Mouse (Mus musculus) layer of hippocampus, adult 9-10 months (tissue): Measurements from ENCODE around the gene Foxc1.

Experiments
- DNase-seq: peaks from one replicate; pipeline ENCODE4 v3.0.0; 2022; ENCODE audit warnings: low spot score

Gene Foxc1

DNA sequence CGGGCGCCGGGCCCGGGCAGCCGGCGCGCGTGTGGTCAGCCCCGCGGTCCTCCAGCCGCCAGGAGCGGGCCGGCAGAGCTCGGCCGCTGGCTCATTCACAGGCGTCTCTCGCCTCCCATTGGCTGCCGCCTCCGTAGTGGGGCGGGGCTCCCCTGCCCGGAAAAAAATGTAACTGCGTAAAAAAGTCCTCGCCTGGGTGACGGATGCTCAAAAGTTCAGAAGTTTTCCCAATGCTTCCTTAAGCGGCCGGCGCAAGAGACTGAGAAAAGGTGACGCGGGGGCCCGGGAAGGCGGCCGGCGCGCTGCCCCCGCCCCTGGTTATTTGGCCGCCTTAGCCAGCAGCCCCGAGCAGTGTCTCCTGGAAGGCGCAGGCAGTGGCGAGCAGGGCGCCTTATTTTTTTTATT, at the start of gene Foxc1:
TSS of gene Foxc1 (plus strand) at position 206 of the 405 bp plus-strand sequence.
- no peak for DNase-seq

DNA sequence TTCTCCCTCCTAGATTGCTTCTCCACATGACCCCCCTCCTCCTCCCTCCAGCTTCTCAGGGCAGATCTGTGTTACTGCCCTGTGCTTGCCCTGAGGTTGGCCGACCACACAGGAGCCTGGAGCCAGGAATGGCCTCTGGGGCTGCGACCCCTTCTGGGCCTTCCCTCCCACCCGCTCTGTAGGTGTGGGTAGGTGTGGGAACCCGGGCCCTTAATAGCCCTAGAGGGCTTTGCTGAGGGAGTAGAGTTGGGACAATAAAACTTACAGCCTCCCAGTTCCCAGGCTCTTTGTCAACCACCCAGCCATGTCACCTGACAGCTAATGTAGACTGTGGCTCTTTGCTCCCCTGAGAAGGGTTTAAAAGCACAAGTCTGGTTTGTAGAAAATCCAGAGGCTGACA, 46.0 kb upstream of the Foxc1 start:
- DNase-seq = no peak

DNA sequence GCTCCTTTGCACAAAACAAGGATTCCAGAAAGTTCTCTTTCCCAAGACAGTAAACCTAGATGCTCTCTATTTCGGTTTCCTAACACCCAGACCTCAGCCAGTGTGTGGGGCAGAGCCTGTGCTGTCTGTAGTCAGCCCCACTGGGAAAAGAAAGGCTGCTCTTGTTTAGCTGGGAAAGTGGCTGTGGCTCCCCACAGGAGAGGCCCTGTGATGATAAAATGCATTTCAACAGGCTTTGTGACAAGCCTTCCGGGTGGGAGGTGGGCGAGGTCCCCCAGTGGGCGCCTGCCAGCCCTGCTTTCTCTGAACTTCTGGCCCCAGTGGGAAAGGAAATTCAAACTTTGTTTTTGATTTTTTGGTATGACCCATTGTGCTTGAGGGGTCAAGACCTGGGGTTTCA, 45.4 kb upstream of the Foxc1 start:
- no peak for DNase-seq

DNA sequence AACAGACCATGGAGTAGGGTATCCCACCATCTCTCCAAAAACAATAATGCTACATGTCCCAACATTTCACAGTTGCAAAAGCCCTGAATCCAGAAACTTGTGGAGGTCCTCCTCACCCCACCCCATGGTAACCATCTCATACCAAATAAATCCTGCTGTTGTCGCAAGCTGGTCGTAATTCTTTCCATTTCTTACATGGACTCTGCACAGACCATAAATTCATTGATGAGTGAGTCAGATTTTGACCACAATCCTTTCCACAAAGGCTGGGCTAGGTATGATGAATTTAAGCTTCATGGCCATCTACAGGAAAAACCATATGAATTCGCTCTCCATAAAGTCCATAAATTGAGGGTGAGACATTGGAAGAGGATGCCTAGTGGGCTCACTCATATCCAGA, 42.0 kb upstream of the Foxc1 start:
- DNase-seq = no peak

DNA sequence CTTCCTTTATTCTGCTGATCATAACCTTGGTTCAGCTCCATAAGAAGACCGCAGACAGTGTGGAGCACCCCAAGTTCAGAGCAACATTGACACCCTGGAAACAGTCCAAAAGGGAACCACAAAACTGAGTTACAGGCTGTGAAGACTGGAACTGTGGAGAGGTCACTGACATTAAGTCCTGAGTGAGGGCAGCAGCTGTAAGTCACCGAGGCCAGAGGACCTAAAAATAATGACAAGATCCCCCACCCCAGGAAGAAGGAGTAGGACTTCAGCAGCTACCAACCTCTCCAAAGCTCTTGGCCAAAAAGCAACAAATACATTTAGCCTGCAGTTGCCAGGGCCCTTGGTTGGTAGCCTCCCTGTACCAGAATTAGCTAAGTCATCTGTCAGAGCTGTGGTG, 40.9 kb upstream of the Foxc1 start:
- no peak for DNase-seq

DNA sequence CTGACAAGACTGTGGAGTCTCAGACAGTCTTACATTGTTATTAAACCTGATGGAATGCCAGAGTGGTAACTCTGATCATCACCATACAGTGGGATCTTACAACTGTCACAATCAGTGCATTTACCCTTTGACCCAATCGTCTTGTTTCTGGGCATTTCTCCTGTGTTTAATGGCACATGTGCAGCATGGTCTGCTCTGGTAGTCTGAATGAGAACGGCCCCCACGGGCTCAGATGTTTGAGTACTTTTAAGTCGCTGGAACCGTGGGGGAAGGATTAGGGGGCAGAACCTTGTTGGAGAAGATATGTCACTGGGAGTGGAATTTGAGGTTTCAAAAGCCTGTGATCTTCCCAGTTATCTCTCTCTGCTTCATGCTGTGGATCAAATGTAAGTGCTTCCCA, 33.6 kb upstream of the Foxc1 start:
- no peak for DNase-seq

DNA sequence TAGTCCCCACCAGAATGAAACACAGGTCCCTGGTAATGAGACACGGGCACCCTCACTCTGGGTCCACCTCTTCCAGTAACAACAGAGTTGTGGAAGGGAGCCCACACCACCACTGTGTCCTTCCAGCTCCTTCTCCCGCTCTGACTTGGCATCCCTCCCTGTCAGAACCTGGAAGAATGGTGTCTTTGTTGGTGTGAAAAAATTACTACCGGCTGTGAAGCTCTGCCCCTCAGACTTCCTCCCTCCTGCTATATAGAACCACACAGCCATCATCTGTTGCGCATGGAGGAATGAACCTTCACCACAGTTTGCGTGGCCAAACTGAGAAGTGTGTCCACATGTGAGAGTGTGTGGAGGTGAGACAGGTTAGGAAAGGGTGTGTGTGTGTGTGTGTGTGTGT, 30.7 kb upstream of the Foxc1 start:
- no peak for DNase-seq

DNA sequence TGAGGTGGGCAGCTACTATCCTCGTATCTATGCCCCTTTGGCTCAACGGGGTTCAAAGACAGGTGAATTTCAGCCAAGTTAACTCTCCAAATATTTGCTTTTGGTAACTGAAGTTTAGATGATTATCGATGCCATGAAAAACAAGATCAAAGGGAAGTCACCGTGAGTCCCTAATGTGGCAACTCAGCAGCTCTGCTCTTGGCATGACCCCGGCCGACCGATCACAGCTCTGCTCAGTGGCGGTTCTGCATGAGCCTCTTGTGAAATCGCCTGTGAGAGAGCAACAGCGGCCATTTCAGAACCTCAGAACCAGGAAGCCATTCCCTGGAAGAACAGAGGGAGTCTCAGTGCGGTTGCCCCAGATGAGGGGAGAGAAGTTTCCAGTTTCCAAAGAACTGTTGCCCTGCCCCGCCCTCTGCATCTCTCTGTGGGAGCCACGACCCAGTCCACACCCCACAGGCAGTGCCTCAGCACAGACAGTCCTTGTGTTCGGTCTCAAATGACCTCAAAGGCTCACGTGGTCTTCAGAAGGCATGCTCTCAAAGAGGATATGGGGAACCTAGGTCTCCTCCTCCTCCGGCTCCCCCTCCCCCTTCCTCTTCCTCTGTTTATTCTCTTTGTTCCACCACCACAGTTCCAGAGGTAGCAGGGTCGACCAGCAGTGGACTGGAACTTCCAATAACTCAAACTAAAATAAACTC, 27.0 kb upstream of the Foxc1 start:
- DNase-seq = no peak

DNA sequence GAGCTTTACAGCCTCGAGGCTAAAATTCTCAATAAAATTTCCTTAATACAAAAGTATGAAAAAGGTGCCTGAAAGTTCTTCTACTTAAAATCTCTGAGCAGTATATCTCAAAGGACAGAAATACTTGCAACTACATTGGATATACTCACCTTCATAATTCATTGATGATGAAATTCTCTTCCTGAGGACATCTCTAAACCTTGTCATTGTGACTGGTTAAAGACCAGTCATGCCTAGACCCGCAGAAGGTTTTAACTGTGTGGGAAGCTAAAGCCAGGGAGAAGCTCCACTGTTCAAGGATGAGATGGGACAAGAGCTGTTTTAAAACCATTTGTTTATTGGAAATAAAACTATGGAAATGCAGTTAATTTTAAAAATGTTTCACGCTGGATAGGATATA, 26.1 kb upstream of the Foxc1 start:
- no peak for DNase-seq

DNA sequence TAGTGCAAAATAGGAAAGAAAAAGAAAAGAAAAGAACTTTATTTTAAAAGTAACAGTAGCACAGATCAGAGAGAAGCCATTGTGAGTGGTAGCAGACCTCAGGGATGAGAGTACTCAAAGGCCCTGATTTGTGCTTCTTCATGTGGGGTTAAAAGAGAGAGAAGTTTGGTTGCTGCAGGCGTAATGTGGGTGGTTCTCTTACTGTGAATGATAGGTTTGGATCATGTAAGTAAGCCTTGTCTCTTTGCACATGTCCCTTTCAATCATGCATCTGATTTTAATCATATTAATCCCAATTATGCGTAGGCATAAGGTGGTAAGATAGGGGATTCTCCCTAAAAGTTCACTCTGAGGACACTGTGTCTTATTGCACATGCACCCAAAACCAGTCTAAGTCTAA, 24.4 kb upstream of the Foxc1 start:
- DNase-seq = no peak

DNA sequence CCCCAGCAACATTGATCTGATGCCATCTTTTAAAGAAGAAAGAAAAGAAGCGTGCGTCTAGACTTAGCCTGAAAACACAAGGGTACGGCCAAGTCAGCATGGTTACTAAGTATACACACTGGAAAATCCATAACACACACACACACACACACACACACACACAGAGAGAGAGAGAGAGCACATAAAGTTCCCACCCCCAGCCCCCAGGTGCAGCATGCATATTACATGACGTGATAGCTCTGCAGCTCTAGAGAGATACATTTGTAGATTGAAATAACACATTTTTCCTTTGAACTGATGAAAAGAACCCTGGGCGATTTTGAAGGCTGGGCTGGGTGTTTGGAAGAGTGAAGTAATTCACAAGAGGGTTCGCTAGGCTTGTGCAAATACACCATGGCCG, 21.7 kb upstream of the Foxc1 start:
- DNase-seq = no peak

DNA sequence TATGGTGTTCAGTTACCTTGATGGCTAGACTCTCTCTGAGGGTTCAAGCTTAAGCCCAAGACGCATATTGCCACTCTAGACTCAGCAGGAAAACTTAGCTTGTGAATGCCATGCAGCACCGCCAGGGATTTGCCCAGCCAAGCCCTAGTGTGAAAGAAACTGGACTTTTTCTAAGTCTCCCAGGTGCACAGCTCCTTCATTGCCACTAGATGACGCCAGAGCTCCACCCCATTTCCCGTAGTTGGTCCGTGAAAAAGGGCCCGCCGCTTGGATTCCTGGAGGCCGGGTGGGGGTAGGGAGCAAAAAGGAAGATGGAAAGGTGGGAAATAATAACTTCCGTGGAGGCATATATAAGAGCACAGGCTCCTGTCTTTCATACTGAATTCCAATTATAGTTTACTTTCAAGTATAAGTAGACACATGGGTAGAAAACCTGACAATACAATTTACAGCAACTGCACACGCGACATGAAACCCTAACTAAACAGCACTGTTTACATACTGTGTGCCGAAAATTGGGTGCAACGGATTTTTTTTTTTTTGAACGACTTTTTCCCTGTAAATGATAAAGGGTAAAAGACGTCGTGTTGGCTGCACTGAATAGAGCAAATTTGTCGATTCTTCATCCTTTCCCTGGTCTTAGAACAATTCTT, 13.8 kb upstream of the Foxc1 start:
- DNase-seq = no peak

DNA sequence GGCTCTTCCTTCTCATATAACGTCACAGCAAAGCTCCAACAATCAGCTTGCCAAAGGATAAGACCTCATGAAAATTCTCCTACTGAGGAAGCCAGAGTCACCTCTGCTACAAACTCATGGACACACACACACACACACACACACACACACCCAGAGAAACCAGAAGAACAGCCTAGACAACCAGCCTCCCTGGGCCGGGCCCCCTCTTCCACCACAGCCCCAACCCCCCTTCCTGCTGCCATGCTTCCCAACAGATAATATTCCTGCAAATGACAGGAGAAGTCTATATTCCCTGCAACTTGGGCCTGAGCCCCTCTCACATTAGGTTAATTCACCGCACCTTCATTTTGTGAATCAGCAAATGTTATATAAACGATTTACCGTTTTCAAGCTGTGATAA, 13.3 kb upstream of the Foxc1 start:
- no peak for DNase-seq

DNA sequence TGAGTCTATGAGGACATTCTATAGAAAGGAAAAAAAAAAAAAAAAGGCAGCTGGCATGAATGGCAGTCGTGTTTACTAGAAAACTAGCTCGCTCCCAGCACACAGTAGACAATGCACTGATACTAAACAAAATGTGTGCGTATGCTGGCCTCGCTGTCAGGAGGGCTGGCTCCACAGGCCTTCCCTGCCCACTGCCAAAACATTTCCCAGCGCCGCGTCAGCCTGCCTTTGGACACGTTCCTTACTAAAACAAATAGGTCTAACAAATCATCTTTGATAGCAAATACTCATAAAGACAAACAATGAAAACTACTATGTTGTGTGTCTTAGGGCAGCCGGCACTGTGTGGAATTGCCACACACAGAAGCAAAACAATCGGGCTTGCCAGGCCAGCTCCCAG, 9.1 kb upstream of the Foxc1 start:
- DNase-seq = no peak

DNA sequence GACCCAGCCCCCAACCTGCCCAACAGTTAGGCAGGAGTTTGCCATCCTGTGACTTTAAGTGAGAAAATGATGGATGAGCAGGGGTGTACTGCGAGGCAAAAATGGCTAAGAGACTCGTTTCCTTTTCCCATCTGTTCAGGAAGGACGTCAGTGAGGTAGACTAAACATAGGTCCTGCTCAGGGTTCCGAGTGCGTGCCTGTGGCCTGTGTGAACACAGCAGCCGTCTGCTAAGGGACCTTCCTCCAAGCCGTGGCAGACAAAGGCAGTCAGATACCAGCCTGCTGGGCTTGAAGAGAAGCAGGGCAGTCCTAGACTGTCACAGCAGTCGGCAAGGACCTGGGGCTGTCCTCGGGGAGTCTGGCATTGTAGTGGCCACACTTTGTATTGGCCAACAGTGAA, 8.4 kb upstream of the Foxc1 start:
- no peak for DNase-seq

DNA sequence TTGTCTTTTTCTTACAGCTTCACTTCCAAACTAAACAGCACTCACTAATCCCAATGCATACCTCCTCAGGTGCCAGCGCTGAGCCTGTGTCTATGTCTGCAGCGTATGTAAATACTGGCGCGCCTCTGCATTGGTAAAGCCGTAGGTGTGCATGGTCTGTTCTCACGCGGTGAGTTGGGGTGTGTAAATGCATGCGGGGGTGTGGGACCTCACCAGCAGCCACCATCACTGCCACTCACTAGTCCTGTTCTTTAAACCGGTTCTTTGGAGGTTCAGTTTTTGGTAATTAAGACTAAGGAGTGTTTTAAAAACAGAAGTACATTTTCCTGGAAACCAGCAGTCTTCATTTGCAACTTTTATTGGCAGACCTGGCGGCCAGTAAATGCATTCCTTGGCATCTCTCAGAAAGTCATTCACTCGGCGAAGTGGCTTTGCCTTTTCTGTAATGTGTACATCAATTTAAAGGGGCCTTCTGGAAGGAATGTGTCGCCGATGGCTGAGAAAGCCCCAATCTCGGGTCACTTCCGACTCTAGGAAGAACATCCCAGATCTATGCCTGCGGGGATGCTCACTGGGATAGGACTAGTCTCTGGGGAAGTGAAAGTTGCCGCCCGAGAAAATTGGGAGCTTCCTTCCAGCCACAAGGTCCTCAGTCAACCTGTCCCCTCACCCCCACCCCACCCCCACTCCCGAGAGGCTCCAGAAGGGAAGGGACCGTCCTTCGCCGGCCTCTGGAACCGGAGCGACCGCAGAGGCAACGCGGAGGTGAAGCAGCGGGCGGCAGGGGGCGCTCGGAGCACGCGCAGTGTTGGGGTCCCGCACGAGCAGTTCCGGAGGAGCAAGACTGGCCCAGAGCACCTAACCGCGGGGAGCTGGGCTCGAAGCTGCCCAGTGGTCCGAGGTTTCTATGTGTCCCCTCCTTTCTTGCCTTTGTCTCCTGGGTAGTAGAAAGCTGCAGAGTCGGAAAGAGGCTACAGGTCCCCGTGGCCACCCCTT, 5.6 kb upstream of the Foxc1 start:
- peak; percentile 47 for DNase-seq

DNA sequence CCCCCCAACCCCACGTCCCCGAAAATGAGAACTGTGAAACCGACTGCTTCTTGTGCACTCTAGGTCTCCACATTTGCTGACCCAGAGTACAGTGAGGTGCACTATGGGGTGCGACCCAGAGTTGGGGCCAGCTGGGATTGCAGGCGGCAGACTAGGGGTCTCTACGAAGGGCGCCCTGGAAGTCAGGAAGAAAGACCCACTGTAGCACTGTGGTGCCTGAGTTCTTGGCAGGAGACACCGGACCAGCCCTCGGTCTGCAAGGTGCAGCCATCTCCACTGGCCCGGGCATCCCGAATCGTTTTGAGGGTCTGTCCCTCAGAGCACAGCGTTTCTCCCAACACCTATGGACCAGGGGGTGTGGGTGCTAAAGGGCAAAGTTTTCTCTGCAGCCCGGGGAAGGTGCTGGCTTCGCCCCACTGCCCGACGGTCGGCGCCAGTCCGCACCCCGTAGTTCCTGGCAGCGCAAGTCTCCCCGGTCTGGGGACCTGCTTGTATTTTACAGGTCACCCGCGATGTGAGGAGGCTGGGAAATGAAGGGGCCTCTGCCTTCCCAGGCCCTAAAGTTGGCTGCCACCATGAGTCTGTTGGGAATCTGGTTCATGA, 4.6 kb upstream of the Foxc1 start:
- no peak for DNase-seq

DNA sequence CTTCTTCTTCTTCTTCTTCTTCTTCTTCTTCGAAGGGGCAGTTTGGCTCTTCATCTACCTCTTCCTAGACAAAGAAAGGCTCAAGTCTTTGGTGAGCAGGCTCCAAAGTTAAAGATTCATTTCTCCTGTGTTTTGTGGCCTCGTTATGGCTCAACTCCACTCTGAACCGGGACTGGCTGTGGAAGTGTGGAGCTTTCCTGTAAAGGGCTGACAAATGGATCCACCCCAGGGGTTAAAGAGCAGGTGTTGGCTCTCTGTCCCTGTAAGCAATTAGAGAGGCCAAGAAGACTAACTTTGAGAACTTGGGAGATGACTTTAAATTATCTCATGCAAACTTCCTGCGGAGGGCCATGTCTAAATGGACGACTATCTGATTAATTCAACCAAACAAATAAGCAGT, 4.0 kb upstream of the Foxc1 start:
- no peak for DNase-seq

DNA sequence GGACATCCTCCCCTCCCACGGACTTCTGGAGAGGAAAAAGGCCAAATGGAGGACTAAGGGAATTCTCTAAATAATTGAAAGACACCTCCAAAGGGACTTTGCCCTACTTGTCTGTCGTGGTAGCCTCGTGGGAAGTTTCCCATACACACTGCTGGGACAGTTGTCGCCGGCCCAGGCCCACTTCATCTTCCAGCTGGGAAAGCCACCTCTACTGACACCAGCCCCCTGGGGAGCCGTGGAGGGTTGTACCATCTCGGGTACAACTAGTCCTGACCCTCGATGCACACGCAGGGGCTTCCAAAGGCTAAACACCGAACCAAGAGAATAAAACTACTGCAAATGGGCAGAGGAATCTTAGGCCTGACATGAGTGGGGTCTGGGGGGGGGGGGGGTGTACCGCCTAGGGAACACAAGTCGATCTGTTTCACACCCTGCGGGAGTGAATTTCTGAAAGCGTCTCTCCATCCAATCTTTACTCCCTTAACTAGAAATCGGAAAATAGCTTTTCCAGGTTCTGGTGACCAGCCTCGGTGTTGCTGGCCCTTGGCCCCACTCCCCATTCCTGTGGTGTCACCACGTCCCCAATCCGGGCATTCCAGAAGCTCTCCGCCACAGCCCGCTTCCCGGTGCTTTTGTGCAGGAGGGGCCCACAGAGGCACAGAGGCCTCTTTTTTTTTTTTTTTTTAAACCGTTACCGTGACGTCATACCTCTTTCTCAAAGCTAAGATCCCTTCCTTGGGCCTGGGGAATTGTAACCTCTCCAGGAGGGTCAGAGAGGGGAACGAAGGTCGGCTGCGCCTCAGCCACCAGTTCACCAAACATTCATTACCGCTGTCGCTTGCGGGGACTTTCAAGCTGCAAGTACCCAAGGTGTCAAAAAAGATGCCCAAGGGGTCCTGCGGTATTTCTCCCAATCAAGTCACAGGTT, 3.0 kb upstream of the Foxc1 start:
- no peak for DNase-seq

DNA sequence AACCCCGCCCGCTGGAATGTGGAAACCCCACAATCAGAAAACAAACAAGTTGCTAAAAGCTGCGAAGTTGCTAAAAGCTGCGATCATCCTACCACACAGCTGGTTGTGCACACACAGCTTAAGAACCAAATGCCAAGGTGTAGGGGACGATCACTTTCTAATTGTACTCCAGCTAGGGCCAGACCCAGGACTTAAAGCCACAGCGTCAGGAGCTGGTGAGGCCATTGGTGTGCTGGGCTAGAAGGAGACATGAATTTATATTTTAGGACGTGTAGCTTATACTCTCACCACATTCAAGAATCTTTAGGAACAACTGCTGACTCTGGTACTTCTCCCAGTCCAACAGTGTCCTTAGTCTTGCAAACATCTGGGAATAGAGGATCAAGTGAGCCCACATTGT, 1.9 kb upstream of the Foxc1 start:
- no peak for DNase-seq

DNA sequence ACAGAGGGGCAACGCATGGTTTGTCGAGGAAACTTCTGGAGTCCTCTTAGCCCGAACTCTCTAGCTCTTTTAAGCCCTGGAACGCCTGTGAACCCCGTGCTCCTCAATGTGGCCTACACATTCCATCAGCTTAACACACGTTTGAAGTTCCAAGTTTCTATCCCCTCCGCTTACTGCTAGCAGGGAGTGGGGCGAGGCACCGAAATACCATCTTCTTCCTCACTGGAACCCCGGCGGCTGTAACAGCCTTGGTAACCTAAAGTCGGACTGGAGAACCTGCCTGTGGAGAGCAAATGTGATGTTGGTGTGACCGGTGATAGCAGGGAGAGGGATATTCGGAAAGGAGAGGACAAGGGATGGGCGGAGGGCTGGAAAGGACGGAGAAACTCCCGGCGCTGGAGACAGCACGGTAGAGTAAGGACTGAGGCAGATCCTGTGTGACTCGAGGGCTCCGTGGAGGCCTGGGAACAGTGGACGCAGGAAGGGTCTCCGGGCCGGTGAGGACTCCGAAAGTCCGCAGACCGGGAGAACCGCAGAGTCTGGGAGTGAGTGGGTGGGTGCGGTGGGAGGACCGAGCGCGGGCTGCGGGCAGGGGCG, 504 bp upstream of the Foxc1 start:
- no peak for DNase-seq
